Mouse (Mus musculus) liver, postnatal 0 days (tissue): ENCODE measurements at regions not wholly inside any gene's neighbourhood (a gene's known extent, or its start where the extent isn't known, plus 50 kb on each side); places are given as distances from the start of the nearest gene placed in this dataset.

Experiments used
- CTCF ChIP-seq: sonication (generic); IDR thresholded peaks from 2 replicates; pipeline ENCODE4 v1.5.1; 2016; ENCODE audit warnings: antibody characterized with exemption, low read depth
- EP300 ChIP-seq: IDR thresholded peaks from 2 replicates; pipeline ENCODE4 v1.6.1; 2016; ENCODE audit warnings: antibody characterized with exemption, low read depth, mild to moderate bottlenecking

GRCm38 (mm10) chr13:112058218-112058617 lies 230.0 kb upstream of the Ankrd55 start:
- TF ChIP-seq CTCF (no peak), EP300 (no peak)
